18 mouse cellular contexts compared by ENCODE assay signal in the genomic region with DNA sequence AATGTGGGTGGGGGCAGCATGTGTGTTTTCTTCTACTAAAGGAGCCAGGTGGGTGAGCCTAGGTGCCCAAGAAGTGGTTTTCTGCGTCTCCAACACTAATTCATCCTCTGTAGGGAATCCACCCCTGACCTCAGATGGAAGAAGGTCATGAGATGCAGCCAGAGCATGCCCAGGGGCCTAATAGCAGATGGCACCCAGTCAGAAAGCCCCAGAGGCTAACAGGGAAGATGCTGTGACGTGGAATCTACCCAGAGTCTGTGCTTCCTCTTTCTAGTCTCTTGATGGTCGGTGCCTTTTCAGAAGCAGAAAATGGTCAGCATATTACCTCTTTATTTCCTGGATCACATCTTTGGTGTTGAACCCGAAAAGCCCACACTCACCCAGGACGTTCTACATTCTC. TPM values are rescaled to one million over a fixed set of nuclear protein-coding genes. Genes with fewer than 3 reads are reported as not detected.
"Had no signal": no experiment of that assay in that cellular context is flagged by ENCODE, and none has a peak within 500 bp of the region (broad histone marks: within the 10 kb centered on the region; RNA-seq: fewer than 3 reads in every experiment).

No protein-coding gene starts in this region.

- H3K4me2 ChIP-seq: lung, embryonic 14.5 days; midbrain, embryonic 11.5 days; midbrain, embryonic 13.5 days; midbrain, embryonic 15.5 days; neural tube, embryonic 12.5 days had no signal

- H3K27me3 ChIP-seq: midbrain, embryonic 13.5 days; midbrain, embryonic 15.5 days; neural tube, embryonic 12.5 days had no signal

- H3K9me3 ChIP-seq: midbrain, embryonic 15.5 days had no signal

- DNase-seq: lung, adult 18-20 months; lung, embryonic 14.5 days; lung, postnatal 10 days; lung, postnatal 4 days; right cerebral cortex, postnatal 14 days; thymus, adult 18-20 months; thymus, postnatal 14 days; thymus, postnatal 36 days had no signal

- H3K4me1 ChIP-seq: midbrain, embryonic 15.5 days; neural tube, embryonic 12.5 days had no signal

- H3K4me3 ChIP-seq: megakaryocyte, embryonic 14.5 days; midbrain, embryonic 13.5 days; midbrain, embryonic 15.5 days; neural tube, embryonic 12.5 days had no signal

- H3K36me3 ChIP-seq: midbrain, embryonic 13.5 days; midbrain, embryonic 15.5 days; neural tube, embryonic 12.5 days had no signal

- ATAC-seq: midbrain, embryonic 13.5 days; midbrain, embryonic 15.5 days had no signal

- H3K9ac ChIP-seq: liver, embryonic 14.5 days; lung, embryonic 14.5 days; midbrain, embryonic 13.5 days; midbrain, embryonic 15.5 days; neural tube, embryonic 12.5 days had no signal

- H3K27ac ChIP-seq: liver, embryonic 14.5 days; midbrain, embryonic 13.5 days; midbrain, embryonic 15.5 days; neural tube, embryonic 12.5 days had no signal

RNA-seq across cellular contexts. Expression of gene Rasgef1c, which starts 42.3 kb away (rescaled TPM):
- total RNA-seq: monocyte, adult 5-6 weeks; neutrophil, adult 5-6 weeks had no signal
- polyA plus RNA-seq: liver, embryonic 14.5 days; liver, embryonic 16.5 days; lung, embryonic 16.5 days had no signal
